Mouse (Mus musculus) kidney, postnatal 36 days (tissue): Measurements from ENCODE around the gene Zbtb7a.
A peak's percentile ranks its signal among the peaks of the same experiment; 100 is the strongest.
"Not testable (repeated sequence)": the region's sequence is repeated elsewhere in the genome, so short reads cannot be mapped to it uniquely, and the experiment has no call there.

Source experiments
- DNase-seq, 2 experiments: peaks; one replicate each; pipeline ENCODE4 v3.0.0; 2021 to 2022; ENCODE audit warnings: mixed read lengths in 2 of 2

Gene Zbtb7a

GRCm38 (mm10) chr10:81169411-81169900, 34.4 kb downstream of the Zbtb7a start:
- peak in 1 of 2 experiments; percentile 56 for DNase-seq

- DNase-seq = peak; percentile 74 to 88
Observed at GRCm38 (mm10) chr10:81173132-81173531, 38.1 kb downstream of the Zbtb7a start.

- peak; percentile 89 to 94 for DNase-seq
Observed at GRCm38 (mm10) chr10:81174617-81175344, 39.8 kb downstream of the Zbtb7a start.

GRCm38 (mm10) chr10:81175345-81175701, 40.3 kb downstream of the Zbtb7a start:
- not testable (repeated sequence) for DNase-seq

GRCm38 (mm10) chr10:81175936-81176465, 41.0 kb downstream of the Zbtb7a start:
- no peak for DNase-seq

- peak; percentile 99 to 100 for DNase-seq
Observed at GRCm38 (mm10) chr10:81176466-81177271, 41.6 kb downstream of the Zbtb7a start, which contains the start of gene Eef2. Gene Eef2, plus strand, starts transcription at chr10:81176631.

- DNase-seq = peak in 1 of 2 experiments; percentile 74
Observed at GRCm38 (mm10) chr10:81177491-81177925, 42.5 kb downstream of the Zbtb7a start.

GRCm38 (mm10) chr10:81177958-81178712, 43.1 kb downstream of the Zbtb7a start:
- no peak for DNase-seq

GRCm38 (mm10) chr10:81178927-81179326, 43.9 kb downstream of the Zbtb7a start:
- no peak for DNase-seq

GRCm38 (mm10) chr10:81179451-81180342, 44.7 kb downstream of the Zbtb7a start:
- no peak for DNase-seq

- DNase-seq = no peak
Observed at GRCm38 (mm10) chr10:81180946-81181345, 45.9 kb downstream of the Zbtb7a start.

GRCm38 (mm10) chr10:81181860-81182259, 46.8 kb downstream of the Zbtb7a start:
- DNase-seq = not testable (repeated sequence)

GRCm38 (mm10) chr10:81182336-81183333, 47.6 kb downstream of the Zbtb7a start, which contains the start of gene Dapk3:
Gene Dapk3, plus strand, starts transcription at chr10:81183005.
- DNase-seq = peak; percentile 96 to 99

GRCm38 (mm10) chr10:81183805-81184204, 48.8 kb downstream of the Zbtb7a start, which contains the start of gene 4930442H23Rik:
Gene 4930442H23Rik, minus strand, starts transcription at chr10:81183849.
- no peak for DNase-seq

GRCm38 (mm10) chr10:81184765-81185164, 49.7 kb downstream of the Zbtb7a start:
- DNase-seq = no peak

GRCm38 (mm10) chr10:81187161-81187560, 52.1 kb downstream of the Zbtb7a start:
- no peak for DNase-seq

GRCm38 (mm10) chr10:81189821-81190220, 54.8 kb downstream of the Zbtb7a start:
- no peak for DNase-seq

- peak in 1 of 2 experiments; percentile 64 for DNase-seq
Observed at GRCm38 (mm10) chr10:81190236-81190911, 55.4 kb downstream of the Zbtb7a start.

GRCm38 (mm10) chr10:81190912-81191321, 55.9 kb downstream of the Zbtb7a start:
- peak in 1 of 2 experiments; percentile 35 for DNase-seq
